Mouse (Mus musculus) hindbrain, embryonic 14.5 days (tissue): ENCODE results near the gene 1700088E04Rik. TPM values are rescaled to one million over a fixed set of nuclear protein-coding genes. Genes with fewer than 3 reads are reported as not detected.

ENCODE experiments used
- ATAC-seq: fragments of 200-750 bp; cut with Nextera tagmentation; 2 replicates; pipeline ENCODE4 v1.8.0; 2017; ENCODE audit warnings: moderate number of reproducible peaks, mild to moderate bottlenecking, moderate TSS enrichment, moderate library complexity; ENCODE audit not compliant: low FRiP score
- DNase-seq: peaks from one replicate; pipeline ENCODE4 v3.0.0-alpha.2; 2015; ENCODE audit warnings: low spot score
- H3K27ac ChIP-seq: fragments of 300-500 bp; sonication (generic); 2 replicates; pipeline ENCODE4 v1.5.1; 2014; ENCODE audit warnings: mild to moderate bottlenecking, moderate library complexity
- H3K27me3 ChIP-seq: fragments of 300-500 bp; sonication (generic); 2 replicates; pipeline ENCODE4 v1.6.1; 2014; ENCODE audit warnings: mild to moderate bottlenecking, low read length, mixed read lengths; ENCODE audit not compliant: control insufficient read depth, insufficient read depth
- H3K36me3 ChIP-seq: fragments of 300-500 bp; sonication (generic); replicated peaks from 2 replicates; pipeline ENCODE4 v1.6.1; 2014; ENCODE audit not compliant: control insufficient read depth, insufficient read depth
- H3K4me1 ChIP-seq: fragments of 300-500 bp; sonication (generic); replicated peaks from 2 replicates; pipeline ENCODE4 v1.6.1; 2014; ENCODE audit warnings: antibody characterized with exemption, low read length, mixed read lengths; ENCODE audit not compliant: control insufficient read depth, insufficient read depth
- H3K4me2 ChIP-seq: fragments of 300-500 bp; sonication (generic); replicated peaks from 2 replicates; pipeline ENCODE4 v1.6.1; 2014; ENCODE audit warnings: mild to moderate bottlenecking, moderate library complexity
- H3K4me3 ChIP-seq: fragments of 300-500 bp; sonication (generic); replicated peaks from 2 replicates; pipeline ENCODE4 v1.5.1; 2014; ENCODE audit warnings: mild to moderate bottlenecking, low read length
- H3K9ac ChIP-seq: fragments of 300-500 bp; sonication (generic); 2 replicates; pipeline ENCODE4 v1.6.1; 2014
- H3K9me3 ChIP-seq: fragments of 300-500 bp; sonication (generic); 2 replicates; pipeline ENCODE4 v1.6.1; 2016; ENCODE audit warnings: low read length; ENCODE audit not compliant: control insufficient read depth
- WGBS: fragments of 180-500 bp; shearing (Covaris S2); extraction: QIAGEN DNeasy Blood & Tissue Kit; methylation state at CpG from one replicate; pipeline ENCODE4 v1.1.7; 2014; 5-methylcytosine and 5-hydroxymethylcytosine counted together
- polyA plus RNA-seq: library from polyadenylated mRNA; unstranded; fragments of >200 nt; fragmentation: Nextera tagmentation; extraction: Ambion mirVana; gene quantifications from 2 replicates; pipeline ENCODE4 v1.2.1, GENCODE M21; 2014

1700088E04Rik gene
- polyA plus RNA-seq, 1 experiment from 2014 or later, result 19.1 TPM

- Histone ChIP-seq H3K27me3 (no peaks in the 10 kb centered on the region), H3K27ac (no peak overlapping the region), H3K4me1 (peaks cover 7% of the 10 kb centered on the region), H3K9ac (no peak overlapping the region), H3K36me3 (peaks cover 36% of the 10 kb centered on the region), H3K4me2 (no peak overlapping the region), H3K9me3 (no peaks in the 10 kb centered on the region), H3K4me3 (no peak overlapping the region)
- no peak for DNase-seq
- ATAC-seq, result no peak
- 71% methylated on average over 11 of the region's 11 CpGs for WGBS
Observed at GRCm38 (mm10) chr15:79135783-79136575, 5.1 kb downstream of the 1700088E04Rik start.

DNA sequence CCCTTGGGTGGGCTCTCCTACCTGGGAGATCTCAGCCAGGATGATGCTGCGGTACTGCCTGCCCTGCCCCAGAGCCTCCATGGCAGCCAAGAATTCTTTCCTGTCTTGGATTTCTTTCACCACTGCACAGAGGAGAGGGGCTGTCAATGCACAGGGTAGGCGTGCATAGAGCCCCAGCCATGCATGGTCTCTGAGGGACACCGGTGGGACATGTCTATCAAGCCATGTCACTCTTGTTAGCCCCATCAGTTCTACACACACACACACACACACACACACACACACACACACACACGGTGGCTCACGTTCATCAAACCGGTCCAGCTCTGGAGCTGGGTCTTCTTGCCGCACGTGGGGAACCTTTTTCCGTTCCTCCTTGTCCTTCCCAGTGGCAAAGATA lies 5.7 kb downstream of the 1700088E04Rik start:
- ATAC-seq, result no peak

DNA sequence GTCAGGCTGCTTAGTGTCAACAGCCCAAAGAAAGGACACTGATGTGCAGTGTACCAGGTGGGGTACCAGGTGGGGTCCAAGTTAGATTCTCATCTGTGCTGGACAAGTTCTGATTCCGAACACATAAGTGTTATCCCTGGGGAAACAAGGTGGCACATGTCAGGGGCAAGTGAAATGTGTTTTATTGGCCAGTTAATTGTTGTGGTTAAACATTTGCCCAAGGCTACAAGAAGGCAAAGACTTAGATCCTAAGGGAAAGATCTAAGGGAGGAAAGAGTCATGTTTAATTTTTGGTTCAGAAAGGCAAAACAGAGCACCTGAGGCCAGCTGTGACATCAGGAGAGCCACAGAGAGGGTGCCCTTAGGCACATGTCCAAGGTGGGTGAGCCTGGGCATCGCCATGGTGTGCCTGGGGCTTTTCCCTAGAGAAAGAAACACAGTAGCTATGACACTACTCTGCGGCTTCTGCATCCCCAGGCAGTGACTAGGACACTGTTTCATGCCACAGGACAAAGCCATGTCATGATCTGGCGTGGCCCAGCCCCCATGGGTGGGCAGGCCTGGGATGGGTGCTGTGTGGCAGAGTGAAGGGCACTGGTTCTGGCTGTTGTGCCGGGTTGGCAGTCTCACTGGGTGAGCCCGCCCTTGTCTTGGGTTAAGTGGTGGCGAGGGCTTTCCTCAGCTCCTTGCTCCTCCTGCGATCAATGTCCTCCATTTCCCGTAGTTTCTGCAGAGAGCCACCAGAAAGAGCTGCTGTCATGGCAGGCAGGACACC lies 6.4 kb downstream of the 1700088E04Rik start:
- Histone ChIP-seq H3K27ac (no peak overlapping the region), H3K4me1 (no peaks in the 10 kb centered on the region), H3K9ac (no peak overlapping the region), H3K36me3 (peaks cover 49% of the 10 kb centered on the region), H3K27me3 (no peaks in the 10 kb centered on the region), H3K4me2 (no peak overlapping the region), H3K4me3 (no peak overlapping the region), H3K9me3 (no peaks in the 10 kb centered on the region)
- DNase-seq, result no peak
- no peak for ATAC-seq
- 86% methylated on average over 9 of the region's 9 CpGs for WGBS

More for the DNA sequence above, 5.7 kb downstream of the 1700088E04Rik start:
- DNase-seq, result no peak
- Histone ChIP-seq H3K36me3 (peaks cover 43% of the 10 kb centered on the region), H3K4me2 (no peak overlapping the region), H3K9me3 (no peaks in the 10 kb centered on the region), H3K4me3 (no peak overlapping the region), H3K27ac (no peak overlapping the region), H3K4me1 (peaks cover 4% of the 10 kb centered on the region), H3K9ac (no peak overlapping the region), H3K27me3 (no peaks in the 10 kb centered on the region)
- 80% methylated on average over 9 of the region's 9 CpGs for WGBS

DNA sequence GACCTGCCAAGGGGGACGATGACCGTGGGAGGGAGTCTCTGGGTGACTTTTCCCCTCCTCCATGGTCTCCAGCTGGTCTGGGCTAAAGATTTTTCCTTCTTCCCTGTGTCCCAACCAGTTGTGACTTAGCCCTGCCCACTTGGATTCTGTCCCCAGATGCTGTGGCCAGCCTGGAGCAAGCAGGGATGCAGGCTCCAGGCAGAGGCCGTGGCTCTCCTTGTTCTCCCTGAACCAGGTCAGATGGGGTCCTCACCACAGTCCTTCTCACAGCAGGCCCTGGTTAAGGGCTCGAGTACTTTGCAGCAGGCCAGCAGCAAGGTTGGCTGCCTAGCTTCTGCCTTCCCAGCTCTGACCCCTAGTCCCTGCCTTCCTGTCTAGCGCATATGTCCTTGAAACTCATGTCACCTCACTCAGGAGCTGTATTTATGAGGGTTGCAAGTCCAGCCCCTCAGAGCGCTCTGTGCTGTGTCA lies 7.8 kb downstream of the 1700088E04Rik start:
- DNase-seq (no peak), ATAC-seq (no peak)
- WGBS, result 81% methylated on average over 6 of the region's 6 CpGs
- H3K27ac ChIP-seq, result no peak overlapping the region
- no peaks in the 10 kb centered on the region for H3K4me1 ChIP-seq
- no peak overlapping the region for H3K4me3 ChIP-seq
- peaks cover 62% of the 10 kb centered on the region for H3K36me3 ChIP-seq
- H3K9ac ChIP-seq, result no peak overlapping the region
- H3K27me3 ChIP-seq, result no peaks in the 10 kb centered on the region
- H3K9me3 ChIP-seq, result 0 out of 2 replicates have a peak, but pooled peaks cover 2% of the 10 kb centered on the region
- H3K4me2 ChIP-seq, result no peak overlapping the region

- 0 out of 2 replicates have a peak, but pooled peaks cover 5% of the 10 kb centered on the region for H3K9me3 ChIP-seq
- H3K4me1 ChIP-seq, result no peaks in the 10 kb centered on the region
- DNase-seq (no peak), ATAC-seq (no peak)
- H3K27ac ChIP-seq, result no peak overlapping the region
- H3K27me3 ChIP-seq, result no peaks in the 10 kb centered on the region
- H3K4me2 ChIP-seq, result no peak overlapping the region
- H3K36me3 ChIP-seq, result peaks cover 78% of the 10 kb centered on the region
- no peak overlapping the region for H3K9ac ChIP-seq
- whole genome bisulfite sequencing, result 69% methylated on average over 7 of the region's 7 CpGs
- H3K4me3 ChIP-seq, result no peak overlapping the region
Observed at GRCm38 (mm10) chr15:79131442-79131841, 9.6 kb downstream of the 1700088E04Rik start.

GRCm38 (mm10) chr15:79130782-79131181 lies 10.3 kb downstream of the 1700088E04Rik start:
- Histone ChIP-seq H3K4me1 (no peaks in the 10 kb centered on the region), H3K9ac (no peak overlapping the region), H3K36me3 (peaks cover 84% of the 10 kb centered on the region), H3K4me3 (no peak overlapping the region), H3K27ac (no peak overlapping the region), H3K27me3 (no peaks in the 10 kb centered on the region), H3K4me2 (no peak overlapping the region), H3K9me3 (0 out of 2 replicates have a peak, but pooled peaks cover 5% of the 10 kb centered on the region)
- ATAC-seq (no peak), DNase-seq (no peak)
- WGBS, result 88% methylated on average over 10 of the region's 10 CpGs

- no peaks in the 10 kb centered on the region for H3K27me3 ChIP-seq
- no peak overlapping the region for H3K4me2 ChIP-seq
- 0 out of 2 replicates have a peak, but pooled peaks cover 5% of the 10 kb centered on the region for H3K9me3 ChIP-seq
- ATAC-seq, result no peak
- 82% methylated on average over 7 of the region's 7 CpGs for WGBS
- peaks cover 96% of the 10 kb centered on the region for H3K36me3 ChIP-seq
- H3K4me3 ChIP-seq, result no peak overlapping the region
- H3K4me1 ChIP-seq, result no peaks in the 10 kb centered on the region
- H3K9ac ChIP-seq, result no peak overlapping the region
- no peak overlapping the region for H3K27ac ChIP-seq
- no peak for DNase-seq
Observed at GRCm38 (mm10) chr15:79129311-79129710, 11.7 kb downstream of the 1700088E04Rik start.

DNA sequence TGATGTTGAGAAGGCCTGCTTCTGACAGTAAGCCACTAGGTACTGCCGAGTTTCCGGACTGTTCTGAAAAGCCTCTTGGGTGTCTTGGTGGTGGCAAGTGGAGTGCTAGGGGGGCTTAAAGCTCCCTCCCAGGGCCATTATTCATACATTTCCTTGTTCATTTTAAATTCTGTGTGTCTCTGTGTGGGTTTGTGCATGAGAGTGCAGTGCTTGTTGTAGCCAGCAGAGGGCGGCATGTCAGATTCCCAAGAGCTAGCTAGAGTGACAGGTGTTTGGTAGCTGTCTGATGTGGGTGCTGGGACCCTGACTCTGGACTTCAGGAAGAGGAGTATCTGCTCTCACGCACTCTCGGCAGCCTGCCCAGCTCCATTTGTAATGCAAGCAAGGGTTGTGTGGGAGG lies 12.8 kb downstream of the 1700088E04Rik start:
- ATAC-seq, result no peak
- peaks cover 95% of the 10 kb centered on the region for H3K36me3 ChIP-seq

DNA sequence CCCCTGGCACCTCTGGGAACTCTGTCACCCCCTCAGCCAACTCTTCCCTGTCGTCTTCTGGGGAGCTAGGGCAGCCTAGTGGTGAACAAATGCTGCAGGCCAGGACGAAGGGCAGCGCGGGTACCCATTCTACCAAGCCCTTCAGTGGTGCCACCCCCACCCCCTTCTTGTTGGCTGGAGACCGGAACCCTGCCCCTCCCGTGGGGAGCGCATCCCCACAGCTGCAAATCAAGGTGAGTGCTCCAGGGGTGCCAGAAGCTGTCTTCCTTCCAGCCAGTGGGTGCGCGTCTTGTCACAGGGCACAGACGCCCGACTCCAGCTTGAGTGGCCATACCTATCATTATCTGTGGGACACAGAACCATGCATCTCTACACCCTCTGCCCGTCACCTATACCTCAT lies 14.0 kb downstream of the 1700088E04Rik start:
- Histone ChIP-seq H3K4me3 (no peak overlapping the region), H3K36me3 (peaks cover 95% of the 10 kb centered on the region), H3K9ac (no peak overlapping the region), H3K4me2 (no peak overlapping the region), H3K4me1 (no peaks in the 10 kb centered on the region), H3K27ac (no peak overlapping the region), H3K27me3 (no peaks in the 10 kb centered on the region), H3K9me3 (0 out of 2 replicates have a peak, but pooled peaks cover 5% of the 10 kb centered on the region)
- WGBS, result 93% methylated on average over 12 of the region's 12 CpGs
- DNase-seq, result no peak
- no peak for ATAC-seq

More for the DNA sequence above, 12.8 kb downstream of the 1700088E04Rik start:
- no peak overlapping the region for H3K27ac ChIP-seq
- no peak overlapping the region for H3K9ac ChIP-seq
- no peak overlapping the region for H3K4me2 ChIP-seq
- H3K4me1 ChIP-seq, result no peaks in the 10 kb centered on the region
- no peak for DNase-seq
- 0 out of 2 replicates have a peak, but pooled peaks cover 5% of the 10 kb centered on the region for H3K9me3 ChIP-seq
- H3K27me3 ChIP-seq, result no peaks in the 10 kb centered on the region
- H3K4me3 ChIP-seq, result no peak overlapping the region
- whole genome bisulfite sequencing, result 91% methylated on average over 5 of the region's 5 CpGs
